Mouse (Mus musculus) spleen, postnatal 4 days (tissue): ENCODE data around the gene Nmi.
A peak's percentile ranks its signal among the peaks of the same experiment; 100 is the strongest.
"Not testable (repeated sequence)": the region's sequence is repeated elsewhere in the genome, so short reads cannot be mapped to it uniquely, and the experiment has no call there.

Experiments used
- DNase-seq, 2 experiments: peaks; one replicate each; pipeline ENCODE4 v3.0.0; 2022; ENCODE audit warnings: low spot score in 2 of 2

Gene Nmi

GRCm38 (mm10) chr2:51973410-51973968, at the start of gene Nmi:
Gene Nmi, minus strand, starts transcription at chr2:51973494.
- DNase-seq = no peak

- no peak for DNase-seq
Measured at GRCm38 (mm10) chr2:52016361-52016760, 43.1 kb upstream of the Nmi start.

GRCm38 (mm10) chr2:52013306-52013820, 40.1 kb upstream of the Nmi start:
- no peak for DNase-seq

GRCm38 (mm10) chr2:52011820-52012219, 38.5 kb upstream of the Nmi start:
- not testable (repeated sequence) for DNase-seq

- DNase-seq = peak in 1 of 2 experiments; percentile 37
Measured at GRCm38 (mm10) chr2:52006380-52006779, 33.1 kb upstream of the Nmi start.

- not testable (repeated sequence) for DNase-seq
Measured at GRCm38 (mm10) chr2:52002299-52002698, 29.0 kb upstream of the Nmi start.

GRCm38 (mm10) chr2:52001521-52001920, 28.2 kb upstream of the Nmi start:
- DNase-seq = no peak

GRCm38 (mm10) chr2:51999996-52000395, 26.7 kb upstream of the Nmi start:
- peak in 1 of 2 experiments; percentile 25 for DNase-seq

- DNase-seq = peak in 1 of 2 experiments; percentile 20
Measured at GRCm38 (mm10) chr2:51991447-51991846, 18.2 kb upstream of the Nmi start.

- DNase-seq = peak in 1 of 2 experiments; percentile 28
Measured at GRCm38 (mm10) chr2:51989559-51989958, 16.3 kb upstream of the Nmi start.

GRCm38 (mm10) chr2:51986695-51987094, 13.4 kb upstream of the Nmi start:
- no peak for DNase-seq

GRCm38 (mm10) chr2:51986157-51986556, 12.9 kb upstream of the Nmi start:
- DNase-seq = no peak

- no peak for DNase-seq
Measured at GRCm38 (mm10) chr2:51985241-51985640, 11.9 kb upstream of the Nmi start.

GRCm38 (mm10) chr2:51982288-51982687, 9.0 kb upstream of the Nmi start:
- no peak for DNase-seq

GRCm38 (mm10) chr2:51981630-51982029, 8.3 kb upstream of the Nmi start:
- DNase-seq = no peak

GRCm38 (mm10) chr2:51972641-51973409, 469 bp downstream of the Nmi start:
- DNase-seq = peak; percentile 38 to 77

- DNase-seq = peak; percentile 35 to 68
Measured at GRCm38 (mm10) chr2:51972142-51972541, 1.2 kb downstream of the Nmi start.

- DNase-seq = no peak
Measured at GRCm38 (mm10) chr2:51970897-51971296, 2.4 kb downstream of the Nmi start.

- DNase-seq = no peak
Measured at GRCm38 (mm10) chr2:51967288-51967687, 6.0 kb downstream of the Nmi start.

- no peak for DNase-seq
Measured at GRCm38 (mm10) chr2:51953648-51954204, 19.6 kb downstream of the Nmi start.

- no peak for DNase-seq
Measured at GRCm38 (mm10) chr2:51950876-51951275, 22.4 kb downstream of the Nmi start.

- DNase-seq = no peak
Measured at GRCm38 (mm10) chr2:51948105-51948830, 25.0 kb downstream of the Nmi start.
